Mouse (Mus musculus): Measurements from ENCODE around the gene Nmt1. TPM values are rescaled to one million over a fixed set of nuclear protein-coding genes. Genes with fewer than 3 reads are reported as not detected.

Nmt1 gene
- polyA plus RNA-seq, 1 experiment from 2014 or later = 41.0 TPM

- Histone ChIP-seq H3K27me3 (ENCODE audit: control insufficient read depth, insufficient read depth, low read length) (no peaks in the 10 kb centered on the region), H3K4me2 (replicated peaks; ENCODE audit: low read depth, low read length) (no peak overlapping the region), H3K36me3 (ENCODE audit: control insufficient read depth, insufficient read depth, low read length) (0 out of 2 replicates have a peak, but pooled peaks cover 4% of the 10 kb centered on the region), H3K4me3 (ENCODE audit: low read depth, low read length) (no peak overlapping the region), H3K9ac (ENCODE audit: low read depth, low read length) (no peak overlapping the region), H3K9me3 (ENCODE audit: control insufficient read depth, low read length) (no peaks in the 10 kb centered on the region), H3K4me1 (replicated peaks; ENCODE audit: control insufficient read depth, insufficient read depth, low read length) (peaks cover 2% of the 10 kb centered on the region; the same call in 1 of the 2 replicates), H3K27ac (ENCODE audit: low read depth, low read length) (no peak overlapping the region)
- no peak for ATAC-seq (ENCODE audit: low FRiP score)
- 91% methylated on average over 13 of the region's 13 CpGs for WGBS
- no peak for DNase-seq (ENCODE audit: low spot score)
Observed at GRCm38 (mm10) chr11:103010454-103011205, 17.4 kb upstream of the Nmt1 start.

- Histone ChIP-seq H3K4me1 (replicated peaks; ENCODE audit: control insufficient read depth, insufficient read depth, low read length) (peaks cover 6% of the 10 kb centered on the region; the same call in 1 of the 2 replicates), H3K9ac (ENCODE audit: low read depth, low read length) (no peak overlapping the region), H3K27me3 (ENCODE audit: control insufficient read depth, insufficient read depth, low read length) (no peaks in the 10 kb centered on the region), H3K27ac (ENCODE audit: low read depth, low read length) (no peak overlapping the region), H3K4me3 (ENCODE audit: low read depth, low read length) (no peak overlapping the region), H3K9me3 (ENCODE audit: control insufficient read depth, low read length) (no peaks in the 10 kb centered on the region), H3K4me2 (replicated peaks; ENCODE audit: low read depth, low read length) (no peak overlapping the region), H3K36me3 (ENCODE audit: control insufficient read depth, insufficient read depth, low read length) (0 out of 2 replicates have a peak, but pooled peaks cover 4% of the 10 kb centered on the region)
- WGBS = 92% methylated on average over 2 of the region's 2 CpGs
- no peak for ATAC-seq (ENCODE audit: low FRiP score)
- no peak for DNase-seq (ENCODE audit: low spot score)
Observed at GRCm38 (mm10) chr11:103011206-103011497, 16.8 kb upstream of the Nmt1 start.

- peak overlapping the region; percentile 64 for H3K4me3 ChIP-seq (ENCODE audit: low read depth, low read length)
- H3K4me2 ChIP-seq (replicated peaks; ENCODE audit: low read depth, low read length) = peak overlapping the region; percentile 51
- peak overlapping the region; percentile 76 for H3K9ac ChIP-seq (ENCODE audit: low read depth, low read length)
- ATAC-seq (ENCODE audit: low FRiP score) (no peak), DNase-seq (ENCODE audit: low spot score) (no peak)
- 47% methylated on average over 27 of the region's 27 CpGs for WGBS
- peaks cover 6% of the 10 kb centered on the region; the same call in 1 of the 2 replicates for H3K4me1 ChIP-seq (replicated peaks; ENCODE audit: control insufficient read depth, insufficient read depth, low read length)
- H3K9me3 ChIP-seq (ENCODE audit: control insufficient read depth, low read length) = no peaks in the 10 kb centered on the region
- H3K27ac ChIP-seq (ENCODE audit: low read depth, low read length) = peak overlapping the region; percentile 86
- no peaks in the 10 kb centered on the region for H3K27me3 ChIP-seq (ENCODE audit: control insufficient read depth, insufficient read depth, low read length)
- H3K36me3 ChIP-seq (ENCODE audit: control insufficient read depth, insufficient read depth, low read length) = 0 out of 2 replicates have a peak, but pooled peaks cover 2% of the 10 kb centered on the region
Observed at GRCm38 (mm10) chr11:103015881-103016825, 11.8 kb upstream of the Nmt1 start.

GRCm38 (mm10) chr11:103016930-103017329 lies 11.1 kb upstream of the Nmt1 start:
- H3K27ac ChIP-seq (ENCODE audit: low read depth, low read length) = peak overlapping the region; percentile 86
- 0 out of 2 replicates have a peak, but pooled peaks cover 2% of the 10 kb centered on the region for H3K36me3 ChIP-seq (ENCODE audit: control insufficient read depth, insufficient read depth, low read length)
- H3K27me3 ChIP-seq (ENCODE audit: control insufficient read depth, insufficient read depth, low read length) = no peaks in the 10 kb centered on the region
- under 1% methylated on average over 41 of the region's 41 CpGs for WGBS
- ATAC-seq (ENCODE audit: low FRiP score) (peak; percentile 96), DNase-seq (ENCODE audit: low spot score) (peak; percentile 97)
- H3K4me3 ChIP-seq (ENCODE audit: low read depth, low read length) = peak overlapping the region; percentile 64
- peak overlapping the region; percentile 51 for H3K4me2 ChIP-seq (replicated peaks; ENCODE audit: low read depth, low read length)
- peak overlapping the region; percentile 76 for H3K9ac ChIP-seq (ENCODE audit: low read depth, low read length)
- H3K9me3 ChIP-seq (ENCODE audit: control insufficient read depth, low read length) = no peaks in the 10 kb centered on the region
- peaks cover 6% of the 10 kb centered on the region; the same call in 1 of the 2 replicates for H3K4me1 ChIP-seq (replicated peaks; ENCODE audit: control insufficient read depth, insufficient read depth, low read length)

GRCm38 (mm10) chr11:103017661-103018060 lies 10.3 kb upstream of the Nmt1 start:
- 59% methylated on average over 9 of the region's 9 CpGs for WGBS

DNA sequence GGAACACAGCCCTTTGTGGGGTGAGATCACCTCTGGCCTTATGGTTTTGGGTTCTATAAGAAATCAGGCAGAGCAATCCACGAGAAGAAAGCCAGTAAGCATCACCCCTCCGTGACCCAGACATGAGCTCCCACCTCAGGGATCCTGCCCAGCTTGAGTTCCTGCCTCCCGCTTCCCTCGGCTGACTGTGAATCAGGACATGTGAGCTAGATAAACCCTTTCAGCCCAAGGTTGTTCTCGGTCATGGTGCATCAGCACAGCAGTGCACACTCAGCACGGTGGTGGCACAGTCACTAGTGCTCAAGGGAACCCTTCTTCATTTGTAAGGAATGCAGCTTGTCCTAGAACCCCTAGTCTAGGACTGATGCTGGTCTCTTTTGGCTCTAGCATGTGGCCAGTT lies 9.1 kb upstream of the Nmt1 start:
- Histone ChIP-seq H3K27ac (ENCODE audit: low read depth, low read length) (no peak overlapping the region), H3K4me3 (ENCODE audit: low read depth, low read length) (no peak overlapping the region), H3K27me3 (ENCODE audit: control insufficient read depth, insufficient read depth, low read length) (no peaks in the 10 kb centered on the region), H3K9me3 (ENCODE audit: control insufficient read depth, low read length) (no peaks in the 10 kb centered on the region), H3K36me3 (ENCODE audit: control insufficient read depth, insufficient read depth, low read length) (0 out of 2 replicates have a peak, but pooled peaks cover 2% of the 10 kb centered on the region), H3K4me2 (replicated peaks; ENCODE audit: low read depth, low read length) (no peak overlapping the region), H3K9ac (ENCODE audit: low read depth, low read length) (no peak overlapping the region), H3K4me1 (replicated peaks; ENCODE audit: control insufficient read depth, insufficient read depth, low read length) (peaks cover 6% of the 10 kb centered on the region; the same call in 1 of the 2 replicates)
- DNase-seq (ENCODE audit: low spot score) (no peak), ATAC-seq (ENCODE audit: low FRiP score) (no peak)
- WGBS = 78% methylated on average over 6 of the region's 6 CpGs

More at GRCm38 (mm10) chr11:103017661-103018060, 10.3 kb upstream of the Nmt1 start:
- Histone ChIP-seq H3K9ac (ENCODE audit: low read depth, low read length) (no peak overlapping the region), H3K4me1 (replicated peaks; ENCODE audit: control insufficient read depth, insufficient read depth, low read length) (peaks cover 6% of the 10 kb centered on the region; the same call in 1 of the 2 replicates), H3K4me3 (ENCODE audit: low read depth, low read length) (no peak overlapping the region), H3K36me3 (ENCODE audit: control insufficient read depth, insufficient read depth, low read length) (0 out of 2 replicates have a peak, but pooled peaks cover 2% of the 10 kb centered on the region), H3K4me2 (replicated peaks; ENCODE audit: low read depth, low read length) (no peak overlapping the region), H3K27ac (ENCODE audit: low read depth, low read length) (no peak overlapping the region), H3K27me3 (ENCODE audit: control insufficient read depth, insufficient read depth, low read length) (no peaks in the 10 kb centered on the region), H3K9me3 (ENCODE audit: control insufficient read depth, low read length) (no peaks in the 10 kb centered on the region)
- DNase-seq (ENCODE audit: low spot score) (no peak), ATAC-seq (ENCODE audit: low FRiP score) (no peak)

DNA sequence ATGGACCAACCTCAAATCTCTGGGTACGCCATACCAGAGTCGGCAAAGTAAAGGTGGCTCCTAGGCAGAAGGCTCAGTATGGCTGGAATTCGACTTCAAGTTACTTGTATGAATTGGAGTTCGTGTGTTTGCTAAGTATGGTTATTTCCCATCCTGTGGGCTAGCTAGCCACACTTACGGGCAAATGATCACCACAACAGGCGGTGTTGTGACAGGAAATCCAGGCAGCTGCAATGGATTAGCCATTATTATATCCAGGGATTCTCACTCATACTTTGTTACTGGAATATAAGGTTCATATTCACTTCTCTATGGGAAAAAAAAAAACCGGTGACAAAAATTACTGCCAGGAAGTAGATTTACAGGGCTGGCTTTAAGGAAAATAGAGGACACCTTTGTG lies 8.7 kb upstream of the Nmt1 start:
- H3K36me3 ChIP-seq (ENCODE audit: control insufficient read depth, insufficient read depth, low read length) = 0 out of 2 replicates have a peak, but pooled peaks cover 2% of the 10 kb centered on the region
- DNase-seq (ENCODE audit: low spot score) = no peak
- H3K9me3 ChIP-seq (ENCODE audit: control insufficient read depth, low read length) = no peaks in the 10 kb centered on the region
- no peak for ATAC-seq (ENCODE audit: low FRiP score)
- H3K4me2 ChIP-seq (replicated peaks; ENCODE audit: low read depth, low read length) = no peak overlapping the region; the same call in 1 of the 2 replicates
- H3K9ac ChIP-seq (ENCODE audit: low read depth, low read length) = no peak overlapping the region
- no peak overlapping the region for H3K27ac ChIP-seq (ENCODE audit: low read depth, low read length)
- H3K4me3 ChIP-seq (ENCODE audit: low read depth, low read length) = no peak overlapping the region
- peaks cover 6% of the 10 kb centered on the region; the same call in 1 of the 2 replicates for H3K4me1 ChIP-seq (replicated peaks; ENCODE audit: control insufficient read depth, insufficient read depth, low read length)
- 92% methylated on average over 7 of the region's 7 CpGs for WGBS
- no peaks in the 10 kb centered on the region for H3K27me3 ChIP-seq (ENCODE audit: control insufficient read depth, insufficient read depth, low read length)

- ATAC-seq (ENCODE audit: low FRiP score) = no peak
Observed at GRCm38 (mm10) chr11:103020713-103021335, 7.2 kb upstream of the Nmt1 start.

More at GRCm38 (mm10) chr11:103020713-103021335, 7.2 kb upstream of the Nmt1 start:
- H3K9ac ChIP-seq (ENCODE audit: low read depth, low read length) = no peak overlapping the region
- no peaks in the 10 kb centered on the region for H3K9me3 ChIP-seq (ENCODE audit: control insufficient read depth, low read length)
- 0 out of 2 replicates have a peak, but pooled peaks cover 2% of the 10 kb centered on the region for H3K4me1 ChIP-seq (replicated peaks; ENCODE audit: control insufficient read depth, insufficient read depth, low read length)
- H3K4me3 ChIP-seq (ENCODE audit: low read depth, low read length) = no peak overlapping the region
- 79% methylated on average over 3 of the region's 3 CpGs for WGBS
- no peaks in the 10 kb centered on the region for H3K36me3 ChIP-seq (ENCODE audit: control insufficient read depth, insufficient read depth, low read length)
- H3K27ac ChIP-seq (ENCODE audit: low read depth, low read length) = no peak overlapping the region
- no peaks in the 10 kb centered on the region for H3K27me3 ChIP-seq (ENCODE audit: control insufficient read depth, insufficient read depth, low read length)
- H3K4me2 ChIP-seq (replicated peaks; ENCODE audit: low read depth, low read length) = no peak overlapping the region
- DNase-seq (ENCODE audit: low spot score) = no peak

Measured in hindbrain, embryonic 11.5 days (tissue).